Mouse (Mus musculus) intestine, embryonic 16.5 days (tissue): ENCODE data around the gene Cln3. TPM values are rescaled to one million over a fixed set of nuclear protein-coding genes. Genes with fewer than 3 reads are reported as not detected.

Experiments used
- ATAC-seq: fragments of 200-750 bp; cut with Nextera tagmentation; 2 replicates; pipeline ENCODE4 v1.8.0; 2017; ENCODE audit warnings: moderate TSS enrichment, moderate library complexity
- H3K27ac ChIP-seq: fragments of 300-500 bp; sonication (generic); 2 replicates; pipeline ENCODE4 v1.5.1; 2014; ENCODE audit warnings: mild to moderate bottlenecking, low read length
- H3K27me3 ChIP-seq: fragments of 300-500 bp; sonication (generic); replicated peaks from 2 replicates; pipeline ENCODE4 v1.6.1; 2014; ENCODE audit warnings: low read length, control low read depth, mixed read lengths; ENCODE audit not compliant: control insufficient read depth, insufficient read depth
- H3K36me3 ChIP-seq: fragments of 300-500 bp; sonication (generic); 2 replicates; pipeline ENCODE4 v1.6.1; 2014; ENCODE audit warnings: low read length, control low read depth; ENCODE audit not compliant: control insufficient read depth, insufficient read depth
- H3K4me1 ChIP-seq: fragments of 300-500 bp; sonication (generic); 2 replicates; pipeline ENCODE4 v1.6.1; 2014; ENCODE audit warnings: low read length, control low read depth, mixed read lengths; ENCODE audit not compliant: control insufficient read depth, insufficient read depth
- H3K4me2 ChIP-seq: fragments of 300-500 bp; sonication (generic); 2 replicates; pipeline ENCODE4 v1.6.1; 2014; ENCODE audit warnings: low read depth, low read length, control low read depth
- H3K4me3 ChIP-seq: fragments of 300-500 bp; sonication (generic); 2 replicates; pipeline ENCODE4 v1.5.1; 2014; ENCODE audit warnings: mild to moderate bottlenecking, low read length
- H3K9ac ChIP-seq: fragments of 300-500 bp; sonication (generic); 2 replicates; pipeline ENCODE4 v1.6.1; 2014; ENCODE audit warnings: low read depth, low read length
- H3K9me3 ChIP-seq: fragments of 300-500 bp; sonication (generic); 2 replicates; pipeline ENCODE4 v1.6.1; 2016; ENCODE audit warnings: low read length, control low read depth; ENCODE audit not compliant: control insufficient read depth
- WGBS: fragments of 180-500 bp; shearing (Covaris S2); extraction: QIAGEN DNeasy Blood & Tissue Kit; methylation state at CpG from one replicate; pipeline ENCODE4 v1.1.7; 2014; 5-methylcytosine and 5-hydroxymethylcytosine counted together
- polyA plus RNA-seq: library from polyadenylated mRNA; unstranded; fragments of >200 nt; fragmentation: Nextera tagmentation; extraction: Ambion mirVana; gene quantifications from 2 replicates; pipeline ENCODE4 v1.2.1, GENCODE M21; 2015

Gene Cln3
- polyA plus RNA-seq: 44.7 and 54.7 TPM in 2 replicates

- 74% methylated on average over 6 of the region's 6 CpGs for WGBS
- Histone ChIP-seq H3K4me3 (no peak within 1 kb of the TSS), H3K27ac (no peak within 1 kb of the TSS), H3K27me3 (no peaks in the 10 kb centered on the region), H3K36me3 (no peaks in the 10 kb centered on the region), H3K9ac (no peak within 1 kb of the TSS; the same call in 1 of the 2 replicates), H3K9me3 (no peaks in the 10 kb centered on the region), H3K4me1 (peaks cover 7% of the 10 kb centered on the region), H3K4me2 (no peak within 1 kb of the TSS)
- no peak for ATAC-seq
These were observed at the start of gene Cln3 for GRCm38 (mm10) chr7:126585717-126586116. Gene Cln3 (minus strand): TSS chr7:126585817.

GRCm38 (mm10) chr7:126635375-126635774 is 49.8 kb upstream of the Cln3 start:
- no peak for ATAC-seq
- Histone ChIP-seq H3K27me3 (no peaks in the 10 kb centered on the region), H3K9me3 (no peaks in the 10 kb centered on the region)

GRCm38 (mm10) chr7:126632478-126632877 is 46.9 kb upstream of the Cln3 start:
- 77% methylated on average over 2 of the region's 2 CpGs for WGBS
- no peak for ATAC-seq
- H3K4me3 ChIP-seq: no peak overlapping the region

More at GRCm38 (mm10) chr7:126635375-126635774, 49.8 kb upstream of the Cln3 start:
- no peak overlapping the region for H3K9ac ChIP-seq
- H3K36me3 ChIP-seq: no peaks in the 10 kb centered on the region
- H3K27ac ChIP-seq: no peak overlapping the region
- H3K4me3 ChIP-seq: no peak overlapping the region
- no peak overlapping the region for H3K4me2 ChIP-seq
- H3K4me1 ChIP-seq: 0 out of 2 replicates have a peak, but pooled peaks cover 9% of the 10 kb centered on the region

DNA sequence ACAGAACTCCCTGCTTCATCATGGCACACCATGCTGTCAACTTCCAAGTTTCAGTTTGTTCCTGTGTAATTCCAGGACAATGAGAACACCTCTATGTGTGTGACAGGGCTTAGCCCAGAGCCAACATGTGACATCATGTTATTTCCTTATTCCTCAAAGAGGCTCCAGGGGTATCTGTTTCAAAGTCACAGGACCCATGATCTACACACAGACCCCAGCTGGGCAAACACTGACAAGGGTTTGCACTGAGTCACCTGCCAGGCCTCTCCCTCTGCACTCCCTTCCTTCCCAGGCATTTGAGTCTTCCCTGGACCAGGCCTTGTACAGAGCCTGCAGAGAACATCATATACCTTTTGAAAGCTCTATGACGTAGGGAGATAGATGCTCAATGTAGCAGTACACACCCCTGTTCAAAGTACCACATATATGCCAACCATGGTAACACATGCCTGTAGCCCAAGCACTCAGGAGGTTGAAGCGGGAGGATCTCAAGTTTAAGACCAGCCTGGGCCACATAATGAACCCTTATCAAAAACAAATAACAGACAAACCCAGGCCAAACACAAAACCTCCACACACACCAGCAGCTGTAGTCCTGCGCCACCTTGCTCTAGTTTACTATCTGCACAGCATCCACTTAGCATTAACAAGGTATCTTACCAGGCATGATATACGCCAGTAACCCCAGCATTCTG is 45.4 kb upstream of the Cln3 start, which contains the start of gene Nupr1:
Nupr1 (minus strand) TSS at position 38 of the 695 bp plus-strand sequence.
- Histone ChIP-seq H3K4me1 (peaks cover 10% of the 10 kb centered on the region; the same call in 1 of the 2 replicates), H3K9ac (no peak within 1 kb of the TSS), H3K4me3 (no peak within 1 kb of the TSS), H3K36me3 (no peaks in the 10 kb centered on the region), H3K9me3 (no peaks in the 10 kb centered on the region), H3K4me2 (no peak within 1 kb of the TSS), H3K27me3 (no peaks in the 10 kb centered on the region), H3K27ac (peak within 1 kb of the TSS; percentile 50)
- 77% methylated on average over 4 of the region's 4 CpGs for WGBS
- peak; percentile 59 for ATAC-seq

More at GRCm38 (mm10) chr7:126632478-126632877, 46.9 kb upstream of the Cln3 start:
- Histone ChIP-seq H3K27me3 (no peaks in the 10 kb centered on the region), H3K4me1 (0 out of 2 replicates have a peak, but pooled peaks cover 9% of the 10 kb centered on the region), H3K9me3 (no peaks in the 10 kb centered on the region), H3K27ac (no peak overlapping the region), H3K9ac (no peak overlapping the region), H3K4me2 (no peak overlapping the region), H3K36me3 (no peaks in the 10 kb centered on the region)

DNA sequence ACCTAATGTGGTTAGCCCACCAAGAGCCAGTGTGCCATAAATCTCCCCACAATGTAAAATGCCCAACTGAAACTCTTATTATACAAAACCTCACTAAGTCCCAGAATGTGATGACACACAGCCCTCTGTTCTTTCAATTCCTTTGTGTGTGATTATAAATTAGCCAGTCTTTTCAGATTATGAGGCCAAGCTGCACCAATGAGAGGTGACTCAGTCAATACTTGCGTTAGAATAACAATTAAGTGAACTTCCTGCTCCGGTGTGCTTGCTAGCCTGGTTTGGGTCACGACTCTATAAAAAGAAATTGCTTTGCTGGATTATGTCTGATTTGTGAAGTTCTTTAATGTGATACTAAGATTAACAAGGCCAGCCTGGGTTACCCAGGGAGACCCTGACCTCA is 44.3 kb upstream of the Cln3 start:
- no peak overlapping the region for H3K4me3 ChIP-seq
- no peaks in the 10 kb centered on the region for H3K36me3 ChIP-seq
- 31% methylated on average over 3 of the region's 3 CpGs for WGBS
- no peaks in the 10 kb centered on the region for H3K9me3 ChIP-seq
- peaks cover 20% of the 10 kb centered on the region for H3K4me1 ChIP-seq
- ATAC-seq: 0 out of 2 replicates have a peak, but pooled peaks have one; percentile 19
- H3K27me3 ChIP-seq: no peaks in the 10 kb centered on the region
- H3K27ac ChIP-seq: peak overlapping the region; percentile 44
- H3K9ac ChIP-seq: no peak overlapping the region
- no peak overlapping the region for H3K4me2 ChIP-seq

GRCm38 (mm10) chr7:126628111-126628510 is 42.5 kb upstream of the Cln3 start:
- WGBS: 42% methylated on average over 6 of the region's 6 CpGs
- no peak overlapping the region for H3K4me2 ChIP-seq
- H3K9me3 ChIP-seq: no peaks in the 10 kb centered on the region
- no peak overlapping the region for H3K4me3 ChIP-seq
- no peak overlapping the region for H3K27ac ChIP-seq
- no peak overlapping the region for H3K9ac ChIP-seq
- H3K27me3 ChIP-seq: no peaks in the 10 kb centered on the region
- ATAC-seq: no peak
- peaks cover 11% of the 10 kb centered on the region for H3K4me1 ChIP-seq
- H3K36me3 ChIP-seq: no peaks in the 10 kb centered on the region

GRCm38 (mm10) chr7:126625807-126626600 is 40.4 kb upstream of the Cln3 start:
- no peak overlapping the region for H3K4me2 ChIP-seq
- H3K36me3 ChIP-seq: no peaks in the 10 kb centered on the region
- no peak overlapping the region for H3K4me3 ChIP-seq
- H3K9me3 ChIP-seq: no peaks in the 10 kb centered on the region
- H3K27ac ChIP-seq: peak overlapping the region; percentile 45
- H3K27me3 ChIP-seq: no peaks in the 10 kb centered on the region
- peaks cover 11% of the 10 kb centered on the region for H3K4me1 ChIP-seq
- WGBS: 80% methylated on average over 3 of the region's 3 CpGs
- H3K9ac ChIP-seq: peak overlapping the region; percentile 31; the same call in 1 of the 2 replicates
- ATAC-seq: peak; percentile 7; the same call in 1 of the 2 replicates

DNA sequence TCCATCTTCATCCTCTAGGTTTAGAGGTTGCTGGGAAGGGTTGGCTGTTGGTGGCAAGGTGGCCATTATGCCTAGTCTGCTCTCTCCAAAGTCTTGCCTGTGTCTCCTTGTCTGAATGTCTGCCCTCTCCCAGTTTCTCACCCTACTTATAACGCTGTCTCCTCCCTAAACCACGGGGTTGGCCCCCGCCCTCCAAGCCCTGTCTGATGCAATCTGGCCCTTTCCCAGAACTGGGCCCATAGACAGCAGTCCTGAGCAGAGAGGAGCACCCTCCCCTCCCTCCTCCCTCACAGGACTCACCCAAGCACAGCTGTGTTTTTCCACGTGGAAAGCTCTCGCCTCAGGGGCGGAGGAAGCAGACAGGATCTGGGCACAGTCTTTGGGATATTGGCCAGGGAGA is 39.8 kb upstream of the Cln3 start:
- peak overlapping the region; percentile 31; the same call in 1 of the 2 replicates for H3K9ac ChIP-seq

GRCm38 (mm10) chr7:126624774-126625173 is 39.2 kb upstream of the Cln3 start:
- Histone ChIP-seq H3K4me3 (peak overlapping the region; percentile 0; the same call in 1 of the 2 replicates), H3K36me3 (no peaks in the 10 kb centered on the region), H3K9ac (no peak overlapping the region), H3K9me3 (no peaks in the 10 kb centered on the region), H3K27me3 (no peaks in the 10 kb centered on the region), H3K27ac (0 out of 2 replicates have a peak overlapping the region, but pooled peaks have one; percentile 5), H3K4me1 (peaks cover 11% of the 10 kb centered on the region), H3K4me2 (no peak overlapping the region)
- 68% methylated on average over 16 of the region's 16 CpGs for WGBS
- no peak for ATAC-seq

More for the DNA sequence above, 39.8 kb upstream of the Cln3 start:
- peak; percentile 85 for ATAC-seq
- Histone ChIP-seq H3K4me1 (peaks cover 11% of the 10 kb centered on the region), H3K4me2 (no peak overlapping the region), H3K36me3 (no peaks in the 10 kb centered on the region), H3K9me3 (no peaks in the 10 kb centered on the region), H3K27ac (peak overlapping the region; percentile 5; the same call in 1 of the 2 replicates), H3K27me3 (no peaks in the 10 kb centered on the region), H3K4me3 (peak overlapping the region; percentile 0; the same call in 1 of the 2 replicates)
- WGBS: 34% methylated on average over 6 of the region's 6 CpGs
